Mouse (Mus musculus) ES-Bruce4 (cell line): ENCODE data around the gene Bmf.

ENCODE experiments used
- CTCF ChIP-seq: IDR thresholded peaks from one replicate; pipeline ENCODE4 v1.8.1; 2011; ENCODE audit warnings: low read depth, low read length
- POLR2A ChIP-seq: IDR thresholded peaks from one replicate; pipeline ENCODE4 v1.8.1; 2011; ENCODE audit warnings: low read length; ENCODE audit not compliant: insufficient read depth

DNA sequence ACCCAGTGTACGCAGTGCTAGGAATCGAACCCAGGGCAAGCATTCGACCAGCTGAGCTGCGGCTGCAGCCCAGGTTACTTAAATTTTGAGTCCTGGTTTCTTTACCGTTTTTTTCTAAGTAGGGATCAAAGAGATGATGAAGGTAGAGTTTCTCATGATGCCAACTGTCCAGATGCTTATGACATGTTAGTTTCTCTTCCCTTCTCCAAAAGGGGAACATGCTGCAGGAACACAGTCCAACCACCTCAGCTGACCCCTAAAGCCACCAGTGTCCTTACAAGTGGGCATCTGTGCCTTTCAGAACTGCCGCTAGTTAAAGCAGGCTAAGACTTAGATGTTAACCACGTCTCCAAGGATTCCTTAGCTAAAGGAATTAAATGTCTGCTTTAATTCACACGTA, 17.7 kb upstream of the Bmf start:
- TF ChIP-seq CTCF (no peak), POLR2A (no peak)
